Mouse (Mus musculus) stomach, embryonic 14.5 days (tissue): ENCODE data around the gene Gpi1. TPM values are rescaled to one million over a fixed set of nuclear protein-coding genes. Genes with fewer than 3 reads are reported as not detected.

Experiments
- ATAC-seq: fragments of 200-750 bp; cut with Nextera tagmentation; 2 replicates; pipeline ENCODE4 v1.8.0; 2017; ENCODE audit warnings: low read depth, moderate TSS enrichment; ENCODE audit not compliant: insufficient number of reproducible peaks, insufficient read depth, low FRiP score
- H3K27ac ChIP-seq: fragments of 300-500 bp; sonication (generic); 2 replicates; pipeline ENCODE4 v1.5.1; 2014; ENCODE audit warnings: mild to moderate bottlenecking, low read length, moderate library complexity, mixed read lengths
- H3K27me3 ChIP-seq: fragments of 300-500 bp; sonication (generic); 2 replicates; pipeline ENCODE4 v1.6.1; 2014; ENCODE audit warnings: low read length, control low read depth, mixed read lengths; ENCODE audit not compliant: control insufficient read depth, insufficient read depth
- H3K36me3 ChIP-seq: fragments of 300-500 bp; sonication (generic); 2 replicates; pipeline ENCODE4 v1.6.1; 2014; ENCODE audit warnings: mild to moderate bottlenecking, control low read depth, low read length, moderate library complexity, mixed read lengths; ENCODE audit not compliant: control insufficient read depth, insufficient read depth
- H3K4me1 ChIP-seq: fragments of 300-500 bp; sonication (generic); 2 replicates; pipeline ENCODE4 v1.6.1; 2014; ENCODE audit warnings: low read length, control low read depth, mixed read lengths; ENCODE audit not compliant: control insufficient read depth, insufficient read depth
- H3K4me2 ChIP-seq: fragments of 300-500 bp; sonication (generic); replicated peaks from 2 replicates; pipeline ENCODE4 v1.6.1; 2014; ENCODE audit warnings: low read depth, low read length, control low read depth
- H3K4me3 ChIP-seq: fragments of 300-500 bp; sonication (generic); 2 replicates; pipeline ENCODE4 v1.5.1; 2014; ENCODE audit warnings: low read depth, low read length, control low read depth
- H3K9ac ChIP-seq: fragments of 300-500 bp; sonication (generic); replicated peaks from 2 replicates; pipeline ENCODE4 v1.6.1; 2014; ENCODE audit warnings: low read depth, mild to moderate bottlenecking, control low read depth, low read length, moderate library complexity, mixed read lengths
- H3K9me3 ChIP-seq: fragments of 300-500 bp; sonication (generic); 2 replicates; pipeline ENCODE4 v1.6.1; 2016; ENCODE audit warnings: low read depth, low read length, control low read depth; ENCODE audit not compliant: control insufficient read depth
- WGBS: fragments of 180-500 bp; shearing (Covaris S2); extraction: QIAGEN DNeasy Blood & Tissue Kit; methylation state at CpG from one replicate; pipeline ENCODE4 v1.1.7; 2014; 5-methylcytosine and 5-hydroxymethylcytosine counted together
- polyA plus RNA-seq: library from polyadenylated mRNA; unstranded; fragments of >200 nt; fragmentation: Nextera tagmentation; extraction: Ambion mirVana; gene quantifications from 2 replicates; pipeline ENCODE4 v1.2.1, GENCODE M21; 2014

Gpi1 gene
- polyA plus RNA-seq, 1 experiment from 2014 or later, result 354 TPM

- no peak for ATAC-seq
- peaks cover 30% of the 10 kb centered on the region for H3K36me3 ChIP-seq
- 0 out of 2 replicates have a peak overlapping the region, but pooled peaks have one; percentile 8 for H3K4me2 ChIP-seq
- no peak overlapping the region for H3K4me3 ChIP-seq
- no peak overlapping the region for H3K27ac ChIP-seq
- 52% methylated on average over 4 of the region's 4 CpGs for WGBS
- no peaks in the 10 kb centered on the region for H3K27me3 ChIP-seq
- no peaks in the 10 kb centered on the region for H3K9me3 ChIP-seq
- H3K9ac ChIP-seq, result no peak overlapping the region
- H3K4me1 ChIP-seq, result peaks cover 3% of the 10 kb centered on the region; the same call in 1 of the 2 replicates
Measured at GRCm38 (mm10) chr7:34166850-34167249, 63.3 kb downstream of the Gpi1 start.

DNA sequence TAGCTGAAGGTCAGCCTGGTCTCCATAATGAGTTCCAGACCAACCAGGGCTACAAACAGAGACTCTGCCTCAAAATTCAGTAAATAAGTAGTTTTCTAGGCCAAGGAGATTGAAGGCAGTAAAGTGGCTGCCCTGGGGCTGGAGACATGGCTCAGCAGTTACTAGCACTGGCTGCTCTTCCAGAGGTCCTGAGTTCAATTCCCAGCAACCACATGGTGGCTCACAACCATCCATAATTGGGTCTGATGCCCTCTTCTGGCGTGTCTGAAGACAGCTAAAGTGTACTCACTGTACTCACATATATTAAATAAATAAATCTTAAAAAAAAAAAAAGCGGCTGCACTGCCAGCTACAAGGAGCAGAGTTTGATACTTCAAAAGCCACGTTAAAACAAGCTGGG is 64.1 kb downstream of the Gpi1 start:
- no peak for ATAC-seq
- H3K4me2 ChIP-seq, result no peak overlapping the region
- no peak overlapping the region for H3K27ac ChIP-seq
- no peaks in the 10 kb centered on the region for H3K27me3 ChIP-seq
- H3K4me3 ChIP-seq, result no peak overlapping the region
- H3K36me3 ChIP-seq, result peaks cover 39% of the 10 kb centered on the region
- WGBS, result 71% methylated on average over 3 of the region's 3 CpGs
- H3K4me1 ChIP-seq, result peaks cover 3% of the 10 kb centered on the region; the same call in 1 of the 2 replicates
- no peaks in the 10 kb centered on the region for H3K9me3 ChIP-seq
- H3K9ac ChIP-seq, result no peak overlapping the region

DNA sequence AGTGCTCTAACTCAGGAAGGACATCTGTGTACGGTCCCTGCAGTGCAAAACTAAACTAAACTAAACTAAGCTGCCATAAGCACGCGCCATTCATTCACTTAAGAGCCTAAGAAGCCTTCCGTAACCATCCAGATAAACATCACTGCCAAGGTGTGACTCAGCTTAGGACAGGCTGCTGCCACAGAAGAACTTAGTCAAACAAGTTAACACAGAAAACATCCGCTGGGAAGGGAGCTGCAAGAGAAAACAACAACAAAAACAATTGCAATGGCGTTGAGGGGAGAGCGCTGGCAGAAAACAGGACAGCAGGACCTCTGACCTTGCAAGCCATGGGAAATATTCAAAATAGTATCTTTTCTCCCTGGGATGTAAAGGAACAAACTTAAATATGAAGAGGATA is 65.5 kb downstream of the Gpi1 start:
- peaks cover 3% of the 10 kb centered on the region; the same call in 1 of the 2 replicates for H3K4me1 ChIP-seq
- H3K27me3 ChIP-seq, result no peaks in the 10 kb centered on the region
- no peaks in the 10 kb centered on the region for H3K9me3 ChIP-seq
- 90% methylated on average over 7 of the region's 7 CpGs for whole genome bisulfite sequencing
- no peak overlapping the region for H3K27ac ChIP-seq
- H3K36me3 ChIP-seq, result peaks cover 52% of the 10 kb centered on the region
- no peak overlapping the region for H3K9ac ChIP-seq
- ATAC-seq, result no peak
- no peak overlapping the region for H3K4me3 ChIP-seq
- H3K4me2 ChIP-seq, result no peak overlapping the region

GRCm38 (mm10) chr7:34159167-34159566 is 71.0 kb downstream of the Gpi1 start:
- no peak for ATAC-seq
- 91% methylated on average over 3 of the region's 3 CpGs for WGBS
- Histone ChIP-seq H3K4me3 (no peak overlapping the region), H3K4me1 (no peaks in the 10 kb centered on the region), H3K27ac (no peak overlapping the region), H3K27me3 (no peaks in the 10 kb centered on the region), H3K9ac (no peak overlapping the region), H3K4me2 (no peak overlapping the region), H3K9me3 (no peaks in the 10 kb centered on the region), H3K36me3 (peaks cover 88% of the 10 kb centered on the region)

DNA sequence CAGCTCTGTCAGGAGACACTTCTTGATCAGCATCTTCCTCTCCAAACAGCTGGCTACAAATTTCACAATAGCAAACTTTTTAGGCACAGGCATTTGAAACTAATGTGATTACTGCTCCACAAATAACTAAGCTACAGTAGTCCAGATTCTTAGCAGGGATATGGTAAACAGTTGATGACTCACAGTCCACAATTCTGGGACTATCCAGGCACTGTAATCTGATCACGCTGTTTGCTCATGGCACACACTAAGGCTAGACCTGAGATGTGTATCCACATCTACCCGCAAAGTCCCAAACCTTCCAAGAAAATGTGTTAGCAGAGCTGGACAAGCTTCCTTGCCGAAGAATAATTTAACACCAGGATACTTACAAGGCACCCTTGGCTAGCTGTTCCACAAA is 72.1 kb downstream of the Gpi1 start:
- peaks cover 87% of the 10 kb centered on the region for H3K36me3 ChIP-seq
- no peak overlapping the region for H3K4me3 ChIP-seq
- no peak overlapping the region for H3K9ac ChIP-seq
- no peaks in the 10 kb centered on the region for H3K27me3 ChIP-seq
- no peaks in the 10 kb centered on the region for H3K9me3 ChIP-seq
- H3K27ac ChIP-seq, result no peak overlapping the region
- no peak overlapping the region for H3K4me2 ChIP-seq
- WGBS, result 98% methylated on average over 3 of the region's 3 CpGs
- ATAC-seq, result no peak
- H3K4me1 ChIP-seq, result no peaks in the 10 kb centered on the region

Other genes starting within 250 kb of the Gpi1 start
- not detected in 2 replicates for gene Scgb2b27, start 216.4 kb downstream of the Gpi1 start, polyA plus RNA-seq
- gene Scgb1b27, start 208.9 kb downstream of the Gpi1 start, polyA plus RNA-seq, result not detected in 2 replicates
- gene Scgb1b30, start 134.9 kb downstream of the Gpi1 start, polyA plus RNA-seq, result not detected in 2 replicates
- 7.1 TPM in 2 replicates for gene Wtip, start 97.1 kb downstream of the Gpi1 start, polyA plus RNA-seq
- gene Uba2, start 60.7 kb downstream of the Gpi1 start, polyA plus RNA-seq, result 193 and 196 TPM in 2 replicates
- 57.1 and 64.1 TPM in 2 replicates for gene Pdcd2l, start 33.7 kb downstream of the Gpi1 start, polyA plus RNA-seq
- 0.70 and 0.80 TPM in 2 replicates for gene Gm6096, start 20.7 kb upstream of the Gpi1 start, polyA plus RNA-seq
- gene 4931406P16Rik, start 83.2 kb upstream of the Gpi1 start, polyA plus RNA-seq, result 41.0 and 47.8 TPM in 2 replicates
- gene Lsm14a, start 163.0 kb upstream of the Gpi1 start, polyA plus RNA-seq, result 53.8 and 58.6 TPM in 2 replicates